Mouse (Mus musculus) neural tube, embryonic 13.5 days (tissue): ENCODE data around the gene Nudc. TPM values are rescaled to one million over a fixed set of nuclear protein-coding genes. Genes with fewer than 3 reads are reported as not detected.

Experiments
- ATAC-seq: fragments of 200-750 bp; cut with Nextera tagmentation; 2 replicates; pipeline ENCODE4 v1.8.0; 2017; ENCODE audit warnings: low read depth, mild to moderate bottlenecking, moderate TSS enrichment, moderate library complexity
- H3K27ac ChIP-seq: fragments of 300-500 bp; sonication (generic); replicated peaks from 2 replicates; pipeline ENCODE4 v1.5.1; 2015; ENCODE audit warnings: moderate library complexity, mild to moderate bottlenecking, inconsistent platforms
- H3K27me3 ChIP-seq: fragments of 300-500 bp; sonication (generic); 2 replicates; pipeline ENCODE4 v1.6.1; 2015; ENCODE audit warnings: mild to moderate bottlenecking, inconsistent platforms
- H3K36me3 ChIP-seq: fragments of 300-500 bp; sonication (generic); 2 replicates; pipeline ENCODE4 v1.6.1; 2015; ENCODE audit warnings: mild to moderate bottlenecking, inconsistent platforms
- H3K4me1 ChIP-seq: fragments of 300-500 bp; sonication (generic); replicated peaks from 2 replicates; pipeline ENCODE4 v1.6.1; 2015; ENCODE audit warnings: inconsistent platforms
- H3K4me2 ChIP-seq: fragments of 300-500 bp; sonication (generic); 2 replicates; pipeline ENCODE4 v1.6.1; 2015; ENCODE audit warnings: inconsistent platforms, mild to moderate bottlenecking, moderate library complexity
- H3K4me3 ChIP-seq: fragments of 300-500 bp; sonication (generic); 2 replicates; pipeline ENCODE4 v1.5.1; 2015; ENCODE audit warnings: mild to moderate bottlenecking, inconsistent platforms
- H3K9ac ChIP-seq: fragments of 300-500 bp; sonication (generic); 2 replicates; pipeline ENCODE4 v1.6.1; 2015; ENCODE audit warnings: moderate library complexity, mild to moderate bottlenecking, inconsistent platforms
- H3K9me3 ChIP-seq: fragments of 300-500 bp; sonication (generic); 2 replicates; pipeline ENCODE4 v1.6.1; 2016; ENCODE audit warnings: inconsistent platforms
- WGBS: fragments of 180-500 bp; shearing (Covaris S2); methylation state at CpG from one replicate; pipeline ENCODE4 v1.1.7; 2015; 5-methylcytosine and 5-hydroxymethylcytosine counted together
- microRNA-seq: library from miRNA; unstranded; fragments of <30 nt; microRNA quantifications from one replicate; pipeline ENCODE4, GENCODE M21; 2016
- polyA plus RNA-seq: library from polyadenylated mRNA; unstranded; fragments of >200 nt; fragmentation: Nextera tagmentation; extraction: Ambion mirVana; gene quantifications from 2 replicates; pipeline ENCODE4 v1.2.1, GENCODE M21; 2015

Nudc gene
- polyA plus RNA-seq, 1 experiment from 2014 or later: 244 TPM

GRCm38 (mm10) chr4:133484266-133485025, 61.4 kb downstream of the Nudc start:
- H3K9ac ChIP-seq: 0 out of 2 replicates have a peak overlapping the region, but pooled peaks have one; percentile 38
- peak overlapping the region; percentile 28 for H3K4me2 ChIP-seq
- ATAC-seq: no peak
- peaks cover 50% of the 10 kb centered on the region for H3K27me3 ChIP-seq
- no peaks in the 10 kb centered on the region for H3K36me3 ChIP-seq
- WGBS: 15% methylated on average over 22 of the region's 22 CpGs
- H3K27ac ChIP-seq: no peak overlapping the region
- H3K4me3 ChIP-seq: no peak overlapping the region
- no peaks in the 10 kb centered on the region for H3K9me3 ChIP-seq
- H3K4me1 ChIP-seq: peaks cover 13% of the 10 kb centered on the region

Small RNA genes within 50 kb of the gene (microRNA-seq; reads per million reads assigned to microRNA genes)
- not detected for gene Gm23158

Other genes starting within 250 kb of the Nudc start
- gene Wdtc1, start 192.5 kb downstream of the Nudc start, polyA plus RNA-seq: 21.9 and 24.3 TPM in 2 replicates
- gene Slc9a1, start 176.3 kb downstream of the Nudc start, polyA plus RNA-seq: 7.0 and 7.1 TPM in 2 replicates
- 0.14 and 0.33 TPM in 2 replicates for gene Tent5b, start 65.9 kb downstream of the Nudc start, polyA plus RNA-seq
- gene Trnp1, start 47.4 kb downstream of the Nudc start, polyA plus RNA-seq: 5.0 and 6.7 TPM in 2 replicates
- gene Kdf1, start 27.0 kb downstream of the Nudc start, polyA plus RNA-seq: 0.15 and 0.39 TPM in 2 replicates
- gene Nr0b2, start 7.4 kb upstream of the Nudc start, polyA plus RNA-seq: not detected in 2 replicates
- 7.0 and 7.8 TPM in 2 replicates for gene Gpatch3, start 28.7 kb upstream of the Nudc start, polyA plus RNA-seq
- gene Gpn2, start 38.4 kb upstream of the Nudc start, polyA plus RNA-seq: 17.7 TPM in 2 replicates
- 1.0 and 3.3 TPM in 2 replicates for gene Sfn, start 56.2 kb upstream of the Nudc start, polyA plus RNA-seq
- 2.8 and 4.3 TPM in 2 replicates for gene Zdhhc18, start 104.2 kb upstream of the Nudc start, polyA plus RNA-seq
- gene Pigv, start 126.7 kb upstream of the Nudc start, polyA plus RNA-seq: 12.3 and 14.2 TPM in 2 replicates
- 31.8 and 37.3 TPM in 2 replicates for gene Arid1a, start 210.8 kb upstream of the Nudc start, polyA plus RNA-seq